Mouse (Mus musculus) myocyte (in vitro differentiated cells): ENCODE results near the gene Foxe3.

Experiments used
- MAX ChIP-seq: IDR thresholded peaks from one replicate; pipeline ENCODE4 v1.6.1; 2011; ENCODE audit warnings: low read depth, mild to moderate bottlenecking, control low read depth
- USF1 ChIP-seq: IDR thresholded peaks from one replicate; pipeline ENCODE4 v1.6.1; 2011; ENCODE audit warnings: low read depth, mild to moderate bottlenecking, control low read depth, moderate library complexity

DNA sequence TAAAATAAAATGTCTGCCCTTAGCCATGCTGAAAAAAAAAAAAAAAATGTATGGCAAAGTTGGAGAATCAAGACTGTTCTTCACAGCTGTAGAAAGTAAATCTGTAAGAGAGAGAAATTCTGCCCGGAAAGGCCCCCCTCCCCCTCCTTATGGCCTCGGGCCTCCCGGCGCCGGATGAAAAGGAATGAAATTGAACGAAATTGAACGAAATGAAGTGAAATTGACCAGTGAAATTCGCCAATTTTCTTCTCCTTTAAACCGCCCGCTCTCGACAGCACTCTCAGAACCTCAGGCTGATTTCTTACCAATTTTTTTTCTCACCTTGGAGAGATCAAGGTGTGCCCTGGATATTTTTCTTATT is 22.4 kb downstream of the Foxe3 start:
- TF ChIP-seq USF1: no peak
- TF ChIP-seq MAX: no peak
